Mouse (Mus musculus): ENCODE measurements at regions not wholly inside any gene's neighbourhood (a gene's known extent, or its start where the extent isn't known, plus 50 kb on each side); places are given as distances from the start of the nearest gene placed in this dataset.

GRCm38 (mm10) chr14:24631994-24632393, 145.1 kb downstream of the Rps24 start:
- DNase-seq (ENCODE audit: low read depth, low spot score) = no peak

DNA sequence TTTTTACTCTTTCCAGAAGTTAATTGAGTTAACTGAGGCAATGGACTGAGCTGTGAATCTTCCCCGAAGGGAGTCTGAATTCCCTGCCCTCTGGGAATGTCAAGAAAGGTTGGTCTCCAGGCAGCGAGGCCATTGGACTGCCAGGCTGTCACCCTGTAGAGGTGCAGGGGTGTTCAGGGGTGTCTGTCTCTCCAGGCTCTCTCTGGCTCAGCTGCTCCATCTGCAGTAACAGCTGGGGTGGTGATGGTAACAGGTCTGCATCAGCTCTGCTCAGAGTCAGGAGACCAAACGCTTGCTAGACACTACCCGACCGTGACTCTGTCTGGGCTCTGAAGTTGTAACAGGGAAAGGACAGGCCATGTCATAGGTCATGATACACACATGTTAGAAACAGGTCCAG, 154.9 kb downstream of the Rps24 start:
- DNase-seq (ENCODE audit: low read depth, low spot score) = no peak

- DNase-seq (ENCODE audit: low read depth, low spot score) = no peak
Observed at GRCm38 (mm10) chr14:24644117-24644808, 157.3 kb downstream of the Rps24 start.

DNA sequence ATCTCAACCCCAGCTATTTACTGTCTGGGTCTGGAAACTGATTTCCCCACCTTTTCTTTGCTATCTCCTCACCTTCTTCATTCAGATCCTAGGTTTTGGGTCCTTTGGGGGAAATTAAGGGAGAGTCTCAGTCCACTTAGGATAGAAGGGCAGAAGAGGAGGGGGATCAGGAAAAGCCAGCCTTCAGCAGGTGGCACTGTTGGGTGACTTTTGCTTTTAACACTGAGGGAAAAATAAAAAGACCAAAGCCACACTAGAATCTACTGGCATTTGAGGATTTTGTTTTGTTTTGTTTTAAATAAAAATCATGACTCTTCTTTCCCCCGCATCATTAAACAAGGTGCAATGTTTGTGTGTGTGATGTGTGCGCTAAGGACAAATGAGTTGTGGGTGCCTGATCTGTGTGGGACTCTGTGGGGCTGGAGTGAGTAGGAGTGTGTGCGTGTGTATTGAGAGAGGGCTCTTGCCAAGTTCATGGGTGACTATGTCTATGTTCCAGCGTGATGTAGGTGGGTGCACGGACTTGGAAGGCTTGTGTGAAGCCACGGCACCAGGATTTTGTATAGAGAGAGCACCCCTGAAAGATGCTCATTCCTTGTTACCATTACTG, 159.4 kb downstream of the Rps24 start:
- no peak for DNase-seq (ENCODE audit: low read depth, low spot score)

- no peak for DNase-seq (ENCODE audit: low read depth, low spot score)
Observed at GRCm38 (mm10) chr14:24647722-24648121, 160.8 kb downstream of the Rps24 start.

GRCm38 (mm10) chr14:24650195-24650901, 163.4 kb downstream of the Rps24 start:
- DNase-seq (ENCODE audit: low read depth, low spot score) = no peak

- DNase-seq (ENCODE audit: low read depth, low spot score) = no peak
Observed at GRCm38 (mm10) chr14:24650902-24651270, 164.0 kb downstream of the Rps24 start.

DNA sequence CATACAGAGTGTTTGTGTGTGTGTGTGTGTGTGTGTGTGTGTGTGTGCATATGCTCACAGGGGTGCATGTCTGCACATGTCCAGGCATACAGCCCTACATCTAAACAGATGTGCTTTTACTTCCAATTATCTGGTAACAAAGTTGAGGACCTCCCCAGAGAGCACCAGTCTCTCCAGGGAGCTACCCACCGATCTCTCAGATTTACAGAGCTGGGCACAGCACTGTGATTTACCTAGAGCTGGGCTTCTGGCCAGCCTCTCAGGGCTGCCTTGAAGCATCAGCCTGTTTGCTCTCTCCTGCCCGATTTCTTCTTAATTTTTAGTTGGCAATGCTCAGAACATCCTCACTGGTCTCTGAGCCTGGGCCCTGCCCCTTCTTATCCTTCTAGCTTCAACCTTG, 165.7 kb downstream of the Rps24 start:
- no peak for DNase-seq (ENCODE audit: low read depth, low spot score)

DNA sequence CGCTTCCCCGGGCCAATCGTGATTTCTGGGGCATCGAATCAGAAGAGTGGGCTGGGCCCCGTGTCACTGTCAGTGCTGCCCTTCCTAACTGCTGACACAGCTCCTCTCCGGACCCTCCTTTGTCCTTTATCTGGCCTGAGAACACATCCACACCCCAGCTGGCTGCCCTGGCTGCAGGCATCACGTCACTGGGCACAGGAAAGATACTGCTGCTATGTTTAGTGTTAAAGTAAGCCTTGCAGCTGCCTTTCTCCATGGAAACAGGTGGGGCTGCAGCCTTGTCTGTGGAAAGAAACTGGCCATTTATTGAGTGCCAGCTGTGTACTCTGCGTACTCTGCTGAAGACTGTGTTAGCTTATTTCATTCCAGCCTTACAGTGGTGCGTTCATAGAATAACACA, 168.7 kb downstream of the Rps24 start:
- DNase-seq (ENCODE audit: low read depth, low spot score) = no peak

DNA sequence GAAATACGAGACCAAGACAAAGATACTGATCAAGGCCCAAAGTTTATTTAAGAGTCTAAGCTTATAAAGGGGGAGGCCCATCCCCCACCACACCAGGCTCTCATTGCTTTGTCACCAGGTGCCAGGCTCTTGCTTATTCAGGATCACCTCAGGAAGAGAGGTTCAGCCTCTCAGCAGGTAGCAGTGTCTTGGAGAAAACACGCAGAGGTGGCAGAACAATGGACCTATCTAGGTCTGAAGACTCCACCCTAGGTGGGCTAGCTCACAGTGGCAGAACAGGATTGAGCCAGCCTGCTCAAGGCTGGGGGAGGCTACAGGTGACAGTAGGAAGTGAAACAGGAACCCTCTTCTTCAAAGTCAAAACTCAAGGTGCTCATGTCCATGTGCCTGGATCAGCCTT, 174.9 kb downstream of the Rps24 start:
- no peak for DNase-seq (ENCODE audit: low read depth, low spot score)

GRCm38 (mm10) chr14:24665210-24665609, 178.3 kb downstream of the Rps24 start:
- no peak for DNase-seq (ENCODE audit: low read depth, low spot score)

Data from retina, adult 2 months (tissue).